Comparison of ENCODE assay signal across 8 mouse cellular contexts in the genomic region with DNA sequence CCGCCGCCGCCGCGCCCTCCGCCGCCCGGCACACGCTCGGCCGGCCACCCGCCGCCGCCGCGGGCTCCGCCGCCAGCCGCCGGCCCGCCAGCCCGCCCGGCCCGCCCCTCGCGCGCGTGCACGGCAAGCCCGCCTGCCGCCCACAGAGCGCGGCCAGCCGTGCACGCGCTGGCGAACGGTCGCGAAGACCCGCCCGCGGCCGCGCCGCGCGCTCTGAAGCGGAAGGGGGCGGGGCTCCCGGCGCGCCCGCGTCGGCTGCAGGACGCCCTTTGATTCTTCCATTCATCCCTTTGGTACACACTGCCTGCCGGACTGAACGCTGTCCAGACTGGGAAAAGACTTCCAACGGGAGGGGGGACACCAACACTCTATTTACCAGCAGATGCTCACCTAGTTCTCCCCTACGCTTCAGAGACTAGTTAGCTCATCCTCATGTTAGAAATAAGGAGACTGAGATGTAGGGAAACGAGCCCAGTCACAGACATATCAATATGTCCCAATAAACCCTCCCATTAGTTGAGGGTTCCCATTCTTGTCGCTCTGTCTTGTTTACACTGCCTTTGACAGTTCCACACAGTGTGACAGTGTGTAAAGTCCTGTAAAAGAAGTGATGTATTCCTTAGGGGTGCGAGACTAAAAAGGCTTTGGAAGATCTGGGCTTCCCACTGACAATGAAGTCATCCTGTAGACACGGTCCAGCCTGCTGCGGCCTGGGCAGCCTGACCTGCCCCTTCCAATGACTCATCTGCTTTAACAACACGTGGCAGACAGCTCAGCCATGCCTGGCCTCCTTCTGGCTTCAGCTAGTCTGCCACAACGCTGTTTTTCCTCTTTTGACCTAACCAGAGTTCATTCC. TPM values are rescaled to one million over a fixed set of nuclear protein-coding genes. Genes with fewer than 3 reads are reported as not detected.
A peak's percentile ranks its signal among the peaks of the same experiment; 100 is the strongest.
DNase-seq lines count a peak whose midpoint lies in the region; ATAC-seq and TF ChIP-seq lines count a peak whose summit lies in the region.

Gene Mast2 (minus strand): TSS at position 58 of the 856 bp plus-strand sequence.

- H3K36me3 ChIP-seq in MEL (ENCODE audit: control insufficient read depth in 1 of 2, insufficient read depth in 2 of 2, low read length in 2 of 2) = peaks cover 0 to 7% of the 10 kb centered on the region in 2 experiments; a peak in 2 of 4 replicates
- no peaks in the 10 kb centered on the region for H3K36me3 ChIP-seq in lung, embryonic 16.5 days (ENCODE audit: control insufficient read depth, insufficient read depth, low read length)

- H3K27me3 ChIP-seq in MEL (ENCODE audit: control insufficient read depth in 1 of 2, insufficient read depth in 2 of 2, low read length in 2 of 2) = no peaks in the 10 kb centered on the region
- no peaks in the 10 kb centered on the region for H3K27me3 ChIP-seq in cerebellum, adult 2 months (ENCODE audit: control insufficient read depth, insufficient read depth, low read length)
- no peaks in the 10 kb centered on the region for H3K27me3 ChIP-seq in lung, embryonic 16.5 days (ENCODE audit: control insufficient read depth, insufficient read depth, low read depth, low read length)

- no peak for TF ChIP-seq EP300 in MEL (IDR thresholded peaks at IDR 0.05; ENCODE audit: low read depth in 1 of 2, low read length in 2 of 2)

- H3K9ac ChIP-seq in MEL (ENCODE audit: control insufficient read depth, low read depth, low read length, poor library complexity, severe bottlenecking) = peak within 1 kb of the TSS; percentile 98
- H3K9ac ChIP-seq in lung, embryonic 16.5 days (ENCODE audit: low read length) = peak within 1 kb of the TSS; percentile 96

- peak within 1 kb of the TSS; percentile 69 for H3K27ac ChIP-seq in MEL (ENCODE audit: control insufficient read depth, low read depth, low read length)
- peak within 1 kb of the TSS; percentile 72 for H3K27ac ChIP-seq in cerebellum, adult 2 months (ENCODE audit: insufficient read depth, low read length)
- peak within 1 kb of the TSS; percentile 81 for H3K27ac ChIP-seq in lung, embryonic 16.5 days (ENCODE audit: low read length)

- peak within 1 kb of the TSS; percentile 87 to 95 for H3K4me3 ChIP-seq in MEL (ENCODE audit: control insufficient read depth in 1 of 2, insufficient read depth in 1 of 2, low read depth in 2 of 2, low read length in 2 of 2)
- peak within 1 kb of the TSS; percentile 91 for H3K4me3 ChIP-seq in cerebellum, adult 2 months (replicated peaks; ENCODE audit: insufficient read depth, low read depth, low read length)
- H3K4me3 ChIP-seq in lung, embryonic 16.5 days (ENCODE audit: low read length) = peak within 1 kb of the TSS; percentile 99

- H3K9me3 ChIP-seq in MEL (replicated peaks; ENCODE audit: insufficient read depth, low read length) = no peaks in the 10 kb centered on the region
- peaks cover 4% of the 10 kb centered on the region; the same call in 1 of the 2 replicates for H3K9me3 ChIP-seq in lung, embryonic 16.5 days (ENCODE audit: control insufficient read depth, low read length)

- peak in 1 of 2 experiments; percentile 78; a peak in 2 of 4 replicates for TF ChIP-seq POLR2A in MEL (IDR thresholded peaks at IDR 0.05; ENCODE audit: control insufficient read depth in 1 of 2, insufficient read depth in 1 of 2, low read depth in 1 of 2, low read length in 2 of 2, poor library complexity in 1 of 2)
- TF ChIP-seq POLR2A in cerebellum, adult 2 months (IDR thresholded peaks at IDR 0.05; ENCODE audit: borderline replicate concordance, insufficient read depth, low read length) = peak; percentile 62; the same call in 1 of the 2 replicates

- peaks cover 5 to 7% of the 10 kb centered on the region in 2 experiments; a peak in 3 of 4 replicates for H3K4me1 ChIP-seq in MEL (ENCODE audit: control insufficient read depth in 1 of 2, insufficient read depth in 2 of 2, low read length in 2 of 2)
- H3K4me1 ChIP-seq in cerebellum, adult 2 months (ENCODE audit: control insufficient read depth, insufficient read depth, low read length) = no peaks in the 10 kb centered on the region; the same call in 1 of the 2 replicates
- peaks cover 9% of the 10 kb centered on the region for H3K4me1 ChIP-seq in lung, embryonic 16.5 days (replicated peaks; ENCODE audit: control insufficient read depth, insufficient read depth, low read length)

- TF ChIP-seq RAD21 in MEL (IDR thresholded peaks at IDR 0.05; ENCODE audit: low read depth, low read length) = no peak

- WGBS in cerebellum, adult 2 months = 2% methylated on average over 66 of the region's 68 CpGs
- WGBS in lung, embryonic 16.5 days = 1% methylated on average over 58 of the region's 68 CpGs

- H3K4me2 ChIP-seq in lung, embryonic 16.5 days (ENCODE audit: low read depth, low read length) = peak within 1 kb of the TSS; percentile 81

- TF ChIP-seq CTCF in MEL (IDR thresholded peaks at IDR 0.05 in 2 of 3, conservative IDR thresholded peaks at IDR 0.05 in 1 of 3; ENCODE audit: control insufficient read depth in 1 of 3, insufficient read depth in 1 of 3, low read depth in 2 of 3, low read length in 3 of 3, poor library complexity in 1 of 3, severe bottlenecking in 1 of 3) = no peak
- no peak for TF ChIP-seq CTCF in cerebellum, adult 2 months (IDR thresholded peaks at IDR 0.05; ENCODE audit: borderline replicate concordance, insufficient read depth, low read depth, low read length)

- peaks cover 31% of the 10 kb centered on the region for H3K79me2 ChIP-seq in MEL (ENCODE audit: control insufficient read depth, insufficient read depth, low read length, poor library complexity)

- DNase-seq in MEL (ENCODE audit: low read depth, low spot score) = peak; percentile 88
- peak; percentile 85 to 89 for DNase-seq in cerebellum, adult 2 months
- peak; percentile 91 for DNase-seq in forelimb bud, embryonic 11.5 days (ENCODE audit: low read depth, low spot score)
- peak; percentile 32 for DNase-seq in layer of hippocampus, adult 9-10 months (ENCODE audit: low spot score)
- peak; percentile 37 for DNase-seq in ovary, postnatal 10 days (ENCODE audit: low spot score)
- peak; percentile 54 to 77 for DNase-seq in thymus, postnatal 10 days (ENCODE audit: low spot score in 2 of 2)

- ATAC-seq in hematopoietic stem cell, adult 5-6 weeks (replicated peaks in 1 of 2; ENCODE audit: insufficient read depth in 1 of 2, low FRiP score in 2 of 2, low TSS enrichment in 1 of 2, low read depth in 1 of 2, poor library complexity in 2 of 2, severe bottlenecking in 2 of 2) = peak; percentile 74 to 85
- peak; percentile 95 for ATAC-seq in lung, embryonic 16.5 days (ENCODE audit: low read depth)

TF ChIP-seq in MEL, 35 proteins besides CTCF, POLR2A, EP300 and RAD21 (continues in another document):
- TF ChIP-seq MAZ (IDR thresholded peaks at IDR 0.05; ENCODE audit: low read depth, low read length) (no peak), MYC (IDR thresholded peaks at IDR 0.05; ENCODE audit: low read depth, low read length) (peak; percentile 72), NELFE (IDR thresholded peaks at IDR 0.05; ENCODE audit: low read depth, low read length) (peak; percentile 34), USF2 (IDR thresholded peaks at IDR 0.05; ENCODE audit: borderline replicate concordance in 1 of 2, insufficient read depth in 1 of 2, low read depth in 1 of 2, low read length in 2 of 2) (no peak), MAFK (IDR thresholded peaks at IDR 0.05; ENCODE audit: borderline replicate concordance, low read depth, low read length) (no peak), SMC3 (IDR thresholded peaks at IDR 0.05; ENCODE audit: low read depth, low read length) (no peak), ZNF384 (IDR thresholded peaks at IDR 0.05; ENCODE audit: low read depth, low read length) (no peak), RCOR1 (IDR thresholded peaks at IDR 0.05; ENCODE audit: low read depth, low read length) (no peak), BHLHE40 (IDR thresholded peaks at IDR 0.05; ENCODE audit: borderline replicate concordance, low read depth, low read length) (0 out of 2 replicates have a peak, but pooled peaks have one; percentile 3), POLR2AphosphoS2 (IDR thresholded peaks at IDR 0.05; ENCODE audit: low read length) (peak; percentile 37; the same call in 1 of the 2 replicates), POLR2AphosphoS5 (IDR thresholded peaks at IDR 0.05; ENCODE audit: borderline replicate concordance, low read depth, low read length) (no peak), GATA1 (IDR thresholded peaks at IDR 0.05; ENCODE audit: low read depth, low read length) (no peak), NRF1 (IDR thresholded peaks at IDR 0.05; ENCODE audit: insufficient read depth, low read depth, low read length, poor library complexity, severe bottlenecking) (peak; percentile 40; the same call in 1 of the 2 replicates), TCF12 (IDR thresholded peaks at IDR 0.05; ENCODE audit: low read depth, low read length) (0 out of 2 replicates have a peak, but pooled peaks have one; percentile 6), TAL1 (IDR thresholded peaks at IDR 0.05; ENCODE audit: low read length) (no peak), CHD2 (IDR thresholded peaks at IDR 0.05; ENCODE audit: low read length) (no peak), ZC3H11A (IDR thresholded peaks at IDR 0.05; ENCODE audit: low read depth, low read length) (no peak), SIN3A (IDR thresholded peaks at IDR 0.05; ENCODE audit: low read length) (peak; percentile 27; the same call in 1 of the 2 replicates), HCFC1 (IDR thresholded peaks at IDR 0.05; ENCODE audit: low read depth, low read length) (no peak), ZKSCAN1 (IDR thresholded peaks at IDR 0.05; ENCODE audit: low read depth, low read length) (no peak), MAX (IDR thresholded peaks at IDR 0.05; ENCODE audit: low read length) (peak; percentile 76; the same call in 1 of the 2 replicates), E2F4 (IDR thresholded peaks at IDR 0.05; ENCODE audit: borderline replicate concordance, low read depth, low read length) (no peak), GABPA (IDR thresholded peaks at IDR 0.05; ENCODE audit: low read depth, low read length) (no peak), MEF2A (IDR thresholded peaks at IDR 0.05; ENCODE audit: extremely low read depth, insufficient replicate concordance, low read depth, low read length, poor library complexity, severe bottlenecking) (no peak), USF1 (IDR thresholded peaks at IDR 0.05; ENCODE audit: low read depth, low read length) (0 out of 2 replicates have a peak, but pooled peaks have one; percentile 31), JUND (IDR thresholded peaks at IDR 0.05; ENCODE audit: low read depth, low read length) (no peak), ZMIZ1 (IDR thresholded peaks at IDR 0.05; ENCODE audit: low read depth, low read length) (no peak)

RNA-seq across cellular contexts. Expression of gene Mast2, which starts in this region (rescaled TPM):
- 13.3 and 14.8 TPM in 2 replicates for total RNA-seq in MEL (2012; rRNA removed)
- 100 to 1,000 TPM in 1 of 2 experiments, 10 to 100 TPM in 1; 46.4 to 126 TPM for polyA plus RNA-seq in MEL (2012; ENCODE audit: insufficient read depth in 1 of 2, insufficient read length in 2 of 2, low read depth in 1 of 2, low replicate concordance in 2 of 2, missing spikeins in 1 of 2)
- polyA plus RNA-seq in cerebellum, adult 2 months (2012; rRNA removed) = 79.2 and 82.6 TPM in 2 replicates
- total RNA-seq in hematopoietic stem cell, adult 5-6 weeks (2017) = 11.8 and 12.6 TPM in 2 replicates
- 11.0 and 11.5 TPM in 2 replicates for polyA plus RNA-seq in lung, embryonic 16.5 days (2015; fragmentation: Nextera tagmentation; extraction: Ambion mirVana)

Comparison
In these comparisons a context has a peak if more than half of its experiments do, and no peak if none do; other contexts are left out.
1. Peak in every context shown above with its lines: DNase-seq, ATAC-seq, H3K4me3 ChIP-seq and H3K27ac ChIP-seq.
2. DNase-seq: peak in every context shown above with its lines; median percentile 91 in forelimb bud, embryonic 11.5 days; 88 in MEL; 87 in cerebellum, adult 2 months; 66 in thymus, postnatal 10 days; 37 in ovary, postnatal 10 days; 32 in layer of hippocampus, adult 9-10 months.